Mouse (Mus musculus): ENCODE data around the gene Efna5.

DNA sequence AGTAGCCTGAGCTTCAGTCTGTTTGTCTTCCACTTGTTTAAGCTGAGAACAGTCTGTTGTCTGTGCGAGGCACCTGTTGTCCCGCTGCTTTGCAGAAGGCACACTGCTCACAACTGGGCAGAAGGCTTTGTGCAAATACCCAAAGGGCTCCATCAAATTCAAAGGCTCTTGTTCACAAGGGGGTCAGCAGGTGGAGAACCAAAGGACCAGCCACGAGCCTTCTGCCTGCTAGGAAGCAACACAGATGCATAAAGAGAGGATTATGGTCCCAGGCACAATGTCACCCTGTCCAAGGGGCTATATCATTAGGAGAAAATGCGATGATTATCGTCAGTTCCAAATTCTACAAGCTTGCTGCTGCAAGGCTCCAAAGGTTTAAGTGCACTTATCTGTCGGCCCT, 141.1 kb downstream of the Efna5 start:
- TF ChIP-seq CTCF (IDR thresholded peaks at IDR 0.05; ENCODE audit: low read depth, low read length) (no peak), POLR2A (IDR thresholded peaks at IDR 0.05; ENCODE audit: extremely low read depth, insufficient read depth, low read length) (no peak)
